Mouse (Mus musculus) 416B (cell line): ENCODE results near the gene Rhof.

ENCODE experiments used
- DNase-seq: peaks from one replicate; pipeline ENCODE4 v3.0.0; 2011; ENCODE audit warnings: low read depth

Gene Rhof

GRCm38 (mm10) chr5:123148073-123148722, 15.7 kb upstream of the Rhof start:
- DNase-seq, result no peak

GRCm38 (mm10) chr5:123147569-123147968, 15.1 kb upstream of the Rhof start:
- DNase-seq, result no peak

- DNase-seq, result no peak
Observed at GRCm38 (mm10) chr5:123146357-123146756, 13.9 kb upstream of the Rhof start.

- peak; percentile 70 for DNase-seq
Observed at GRCm38 (mm10) chr5:123144746-123145590, 12.5 kb upstream of the Rhof start.

- no peak for DNase-seq
Observed at GRCm38 (mm10) chr5:123143971-123144745, 11.7 kb upstream of the Rhof start.

GRCm38 (mm10) chr5:123143251-123143970, 10.9 kb upstream of the Rhof start:
- peak; percentile 51 for DNase-seq

GRCm38 (mm10) chr5:123142161-123143157, 10.0 kb upstream of the Rhof start, which contains the start of gene Setd1b:
Gene Setd1b, plus strand, starts transcription at chr5:123142193.
- peak; percentile 78 for DNase-seq

GRCm38 (mm10) chr5:123141555-123142160, 9.2 kb upstream of the Rhof start:
- DNase-seq, result peak; percentile 82

GRCm38 (mm10) chr5:123140694-123141554, 8.4 kb upstream of the Rhof start:
- DNase-seq, result peak; percentile 97

- DNase-seq, result peak; percentile 66
Observed at GRCm38 (mm10) chr5:123139722-123140627, 7.5 kb upstream of the Rhof start.

- peak; percentile 83 for DNase-seq
Observed at GRCm38 (mm10) chr5:123138953-123139721, 6.6 kb upstream of the Rhof start.

GRCm38 (mm10) chr5:123138230-123138911, 5.9 kb upstream of the Rhof start:
- peak; percentile 96 for DNase-seq

GRCm38 (mm10) chr5:123137910-123138229, 5.4 kb upstream of the Rhof start:
- DNase-seq, result no peak

- peak; percentile 84 for DNase-seq
Observed at GRCm38 (mm10) chr5:123137044-123137909, 4.8 kb upstream of the Rhof start.

- DNase-seq, result peak; percentile 88
Observed at GRCm38 (mm10) chr5:123136361-123137043, 4.0 kb upstream of the Rhof start.
